Comparison of ENCODE assay signal across 23 mouse cellular contexts in the genomic region with DNA sequence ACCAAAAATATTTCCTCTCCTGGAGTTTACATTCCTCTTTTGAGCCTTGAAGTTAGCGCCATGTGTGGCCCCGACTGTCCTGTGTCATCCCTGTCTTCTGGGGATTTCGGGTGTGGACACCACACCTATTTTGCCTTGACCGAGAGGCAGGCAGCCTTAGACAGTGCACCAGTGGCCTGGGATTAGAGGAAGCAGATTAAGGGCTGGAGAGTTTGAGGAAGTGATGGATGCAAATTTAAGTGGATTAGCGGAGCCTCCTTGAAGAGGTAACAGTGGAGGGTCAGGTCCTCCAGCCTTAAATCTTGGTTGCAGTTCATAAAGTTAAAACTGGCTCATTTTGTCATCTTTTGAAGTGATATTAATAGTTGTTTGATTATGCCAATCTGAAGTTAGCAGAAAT.
"Had no signal": no experiment of that assay in that cellular context is flagged by ENCODE, and none has a peak within 500 bp of the region (broad histone marks: within the 10 kb centered on the region; RNA-seq: fewer than 3 reads in every experiment).

No protein-coding gene starts in this region.

- ATAC-seq: forebrain, postnatal 0 days; hindbrain, embryonic 16.5 days; inflammation-experienced regulatory T-cells, adult 6 months; intestine, embryonic 15.5 days; intestine, postnatal 0 days had no signal

- H3K27me3 ChIP-seq: hindbrain, embryonic 12.5 days; intestine, embryonic 15.5 days; limb, embryonic 13.5 days; limb, embryonic 15.5 days had no signal

- DNase-seq: forebrain, postnatal 0 days; gastrocnemius, postnatal 14 days; gastrocnemius, postnatal 36 days; heart, adult 2 months; heart, postnatal 10 days; heart, postnatal 4 days; kidney, adult 18-20 months; kidney, adult 8-10 months; kidney, postnatal 10 days; kidney, postnatal 4 days; left cerebral cortex, postnatal 4 days had no signal

- H3K4me2 ChIP-seq: heart, embryonic 11.5 days; hindbrain, embryonic 12.5 days; hindbrain, embryonic 14.5 days; intestine, embryonic 15.5 days; limb, embryonic 13.5 days; limb, embryonic 15.5 days had no signal

- H3K27ac ChIP-seq: heart, adult 2 months; hindbrain, embryonic 10.5 days; hindbrain, embryonic 12.5 days; hindbrain, embryonic 14.5 days; intestine, embryonic 15.5 days; layer of hippocampus, adult 2 months; left cerebral cortex, adult 2 months; limb, embryonic 13.5 days; limb, embryonic 15.5 days had no signal

- H3K4me3 ChIP-seq: heart, adult 2 months; hindbrain, embryonic 10.5 days; hindbrain, embryonic 12.5 days; intestine, embryonic 15.5 days; layer of hippocampus, adult 2 months; left cerebral cortex, adult 2 months; limb, embryonic 13.5 days; limb, embryonic 15.5 days had no signal

- H3K9me3 ChIP-seq: hindbrain, embryonic 10.5 days; hindbrain, embryonic 12.5 days; intestine, embryonic 15.5 days; limb, embryonic 13.5 days; limb, embryonic 15.5 days had no signal

- H3K36me3 ChIP-seq: limb, embryonic 15.5 days had no signal

- H3K9ac ChIP-seq: forebrain, postnatal 0 days; hindbrain, embryonic 12.5 days; hindbrain, embryonic 14.5 days; intestine, embryonic 15.5 days; limb, embryonic 13.5 days; limb, embryonic 15.5 days had no signal
